Mouse (Mus musculus) ES-Bruce4 (cell line): ENCODE measurements at regions not wholly inside any gene's neighbourhood (a gene's known extent, or its start where the extent isn't known, plus 50 kb on each side); places are given as distances from the start of the nearest gene placed in this dataset.
"Not testable (repeated sequence)": the region's sequence is repeated elsewhere in the genome, so short reads cannot be mapped to it uniquely, and the experiment has no call there.

Source experiments
- H3K27ac ChIP-seq: 2 replicates; pipeline ENCODE4 v1.5.1; 2012; ENCODE audit warnings: low read length, inconsistent platforms; ENCODE audit not compliant: insufficient read depth
- H3K27me3 ChIP-seq: 2 replicates; pipeline ENCODE4 v1.6.1; 2012; ENCODE audit warnings: mild to moderate bottlenecking, low read length, inconsistent platforms; ENCODE audit not compliant: control insufficient read depth, poor library complexity, insufficient read depth, severe bottlenecking
- H3K36me3 ChIP-seq: 2 replicates; pipeline ENCODE4 v1.6.1; 2012; ENCODE audit warnings: inconsistent platforms, mild to moderate bottlenecking, low read length, moderate library complexity; ENCODE audit not compliant: control insufficient read depth, poor library complexity, insufficient read depth, severe bottlenecking
- H3K4me1 ChIP-seq: one replicate; pipeline ENCODE4 v1.8.1; 2011; ENCODE audit warnings: low read length; ENCODE audit not compliant: control insufficient read depth, insufficient read depth
- H3K4me3 ChIP-seq: 2 replicates; pipeline ENCODE4 v1.5.1; 2011; ENCODE audit warnings: low read depth, mild to moderate bottlenecking, low read length
- H3K9ac ChIP-seq: 2 replicates; pipeline ENCODE4 v1.6.1; 2012; ENCODE audit warnings: low read depth, mild to moderate bottlenecking, inconsistent platforms; ENCODE audit not compliant: poor library complexity, severe bottlenecking
- H3K9me3 ChIP-seq: replicated peaks from 2 replicates; pipeline ENCODE4 v1.6.1; 2012; ENCODE audit warnings: mild to moderate bottlenecking, low read length, inconsistent platforms; ENCODE audit not compliant: control insufficient read depth, poor library complexity, insufficient read depth, severe bottlenecking
- CTCF ChIP-seq: IDR thresholded peaks from one replicate; pipeline ENCODE4 v1.8.1; 2011; ENCODE audit warnings: low read depth, low read length
- EP300 ChIP-seq: IDR thresholded peaks from 2 replicates; pipeline ENCODE4 v1.6.1; 2011; ENCODE audit warnings: low read depth, low read length; ENCODE audit not compliant: insufficient read depth
- POLR2A ChIP-seq: IDR thresholded peaks from one replicate; pipeline ENCODE4 v1.8.1; 2011; ENCODE audit warnings: low read length; ENCODE audit not compliant: insufficient read depth

GRCm38 (mm10) chr8:100393327-100393726, 977.1 kb upstream of the Cdh8 start:
- TF ChIP-seq POLR2A (no peak), EP300 (no peak), CTCF (no peak)
- Histone ChIP-seq H3K4me1 (no peaks in the 10 kb centered on the region), H3K27me3 (no peaks in the 10 kb centered on the region)

GRCm38 (mm10) chr8:100367663-100368062, 951.4 kb upstream of the Cdh8 start:
- H3K27me3 ChIP-seq: no peaks in the 10 kb centered on the region
- H3K27ac ChIP-seq: no peak overlapping the region
- no peaks in the 10 kb centered on the region for H3K36me3 ChIP-seq
- no peaks in the 10 kb centered on the region for H3K9me3 ChIP-seq
- TF ChIP-seq POLR2A (no peak), EP300 (no peak), CTCF (no peak)
- no peaks in the 10 kb centered on the region for H3K4me1 ChIP-seq
- no peak overlapping the region for H3K4me3 ChIP-seq
- H3K9ac ChIP-seq: no peak overlapping the region

More at GRCm38 (mm10) chr8:100393327-100393726, 977.1 kb upstream of the Cdh8 start:
- Histone ChIP-seq H3K36me3 (no peaks in the 10 kb centered on the region), H3K27ac (no peak overlapping the region), H3K4me3 (no peak overlapping the region), H3K9me3 (peaks cover 7% of the 10 kb centered on the region), H3K9ac (no peak overlapping the region)

- Histone ChIP-seq H3K27me3 (no peaks in the 10 kb centered on the region), H3K9ac (no peak overlapping the region), H3K9me3 (no peaks in the 10 kb centered on the region), H3K27ac (no peak overlapping the region), H3K4me1 (no peaks in the 10 kb centered on the region), H3K4me3 (no peak overlapping the region), H3K36me3 (no peaks in the 10 kb centered on the region)
- TF ChIP-seq POLR2A (no peak), CTCF (no peak), EP300 (no peak)
These were observed 946.5 kb upstream of the Cdh8 start for GRCm38 (mm10) chr8:100362772-100363171.

- not testable (repeated sequence) for H3K4me1 ChIP-seq, H3K27ac ChIP-seq, H3K9me3 ChIP-seq, H3K27me3 ChIP-seq, H3K36me3 ChIP-seq
- H3K4me3 ChIP-seq: peak overlapping the region; percentile 66
- 0 out of 2 replicates have a peak overlapping the region, but pooled peaks have one; percentile 38 for H3K9ac ChIP-seq
These were observed 944.3 kb upstream of the Cdh8 start for GRCm38 (mm10) chr8:100360541-100360940.

GRCm38 (mm10) chr8:100334528-100334927, 918.3 kb upstream of the Cdh8 start:
- no peak overlapping the region for H3K9ac ChIP-seq
- no peak for TF ChIP-seq POLR2A
- no peak for TF ChIP-seq EP300
- no peak for TF ChIP-seq CTCF
- H3K9me3 ChIP-seq: no peaks in the 10 kb centered on the region
- H3K27me3 ChIP-seq: no peaks in the 10 kb centered on the region
- no peak overlapping the region for H3K27ac ChIP-seq
- no peak overlapping the region for H3K4me3 ChIP-seq
- H3K36me3 ChIP-seq: no peaks in the 10 kb centered on the region
- H3K4me1 ChIP-seq: no peaks in the 10 kb centered on the region

GRCm38 (mm10) chr8:100325616-100326015, 909.3 kb upstream of the Cdh8 start:
- Histone ChIP-seq H3K9me3 (no peaks in the 10 kb centered on the region), H3K36me3 (no peaks in the 10 kb centered on the region), H3K27ac (no peak overlapping the region), H3K4me1 (no peaks in the 10 kb centered on the region), H3K27me3 (no peaks in the 10 kb centered on the region), H3K4me3 (no peak overlapping the region), H3K9ac (no peak overlapping the region)
- no peak for TF ChIP-seq EP300
- TF ChIP-seq CTCF: no peak
- TF ChIP-seq POLR2A: no peak
